Mouse (Mus musculus) T-helper 17 cell (primary cell): ENCODE data around the gene Dok1.

Experiments
- in situ Hi-C, 2 experiments: fragments of 300-600 bp; cut with MboI, MseI; formaldehyde crosslinking; loops; 1 replicate in 1 of 2; 2 replicates in 1 of 2; pipeline ENCODE4 v1.15.1; 2025; ENCODE audit warnings: high pct_unique_total_duplicates in 2 of 2

The Dok1 gene

DNA sequence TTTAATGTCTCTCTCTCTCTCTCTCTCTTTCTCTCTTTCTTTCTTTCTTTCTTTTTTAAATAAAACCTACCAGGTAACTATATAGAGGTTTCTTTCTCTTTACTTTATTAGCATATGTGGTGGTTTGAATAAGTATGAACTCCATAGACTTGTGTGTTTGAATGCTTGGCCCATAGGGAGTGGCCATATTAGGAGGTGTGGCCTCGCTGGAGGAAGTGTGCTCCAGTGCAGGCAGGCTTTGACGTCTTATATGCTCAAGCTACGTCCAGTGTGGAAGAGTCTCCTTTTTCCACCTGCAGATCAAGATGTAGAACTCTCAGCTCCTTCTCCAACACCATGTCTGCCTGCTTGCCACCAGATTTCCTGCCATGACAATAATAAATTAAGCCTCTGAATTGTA, 14.2 kb downstream of the Dok1 start:
- in situ Hi-C loops: no loop called here

DNA sequence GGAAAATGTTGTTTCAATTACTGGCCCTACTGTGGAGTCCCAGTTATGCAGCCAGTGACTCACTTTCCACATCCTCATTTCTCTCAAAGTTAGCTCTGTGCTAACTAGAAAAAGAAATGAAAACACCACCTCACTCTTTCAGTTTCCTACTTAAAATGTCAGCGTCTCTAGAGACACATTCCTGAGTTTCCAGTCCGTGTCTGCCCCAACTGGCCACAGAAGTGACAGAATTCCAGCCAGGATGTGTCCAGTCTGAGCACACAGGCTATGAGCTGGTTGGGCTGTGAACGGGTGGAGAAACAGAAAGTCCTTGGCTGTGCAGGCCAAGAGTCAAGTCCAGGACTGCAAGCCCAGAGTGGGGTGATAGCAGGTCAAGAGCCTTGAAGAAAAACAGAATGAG, 16.1 kb downstream of the Dok1 start:
- in situ Hi-C loops: no loop called here

DNA sequence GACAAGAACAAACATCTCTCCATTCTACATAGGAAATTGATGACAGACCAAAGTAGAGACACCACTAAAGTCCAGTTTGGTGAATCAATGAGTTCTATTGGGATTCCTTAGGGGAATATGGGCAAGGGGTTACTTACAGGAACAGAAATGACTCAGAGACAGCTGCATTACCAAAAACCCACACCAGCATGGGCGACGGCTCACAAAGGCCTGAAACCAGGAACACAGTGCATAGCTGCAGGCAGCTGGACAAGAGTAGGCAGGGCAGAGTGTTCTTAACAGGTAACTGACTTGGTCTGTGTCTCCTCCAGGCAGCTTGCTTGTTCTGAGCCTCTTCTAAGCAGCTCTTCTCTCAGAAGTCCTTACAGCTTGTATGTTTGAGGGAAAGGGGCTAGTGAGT, 17.5 kb downstream of the Dok1 start:
- in situ Hi-C loops: no loop called here

DNA sequence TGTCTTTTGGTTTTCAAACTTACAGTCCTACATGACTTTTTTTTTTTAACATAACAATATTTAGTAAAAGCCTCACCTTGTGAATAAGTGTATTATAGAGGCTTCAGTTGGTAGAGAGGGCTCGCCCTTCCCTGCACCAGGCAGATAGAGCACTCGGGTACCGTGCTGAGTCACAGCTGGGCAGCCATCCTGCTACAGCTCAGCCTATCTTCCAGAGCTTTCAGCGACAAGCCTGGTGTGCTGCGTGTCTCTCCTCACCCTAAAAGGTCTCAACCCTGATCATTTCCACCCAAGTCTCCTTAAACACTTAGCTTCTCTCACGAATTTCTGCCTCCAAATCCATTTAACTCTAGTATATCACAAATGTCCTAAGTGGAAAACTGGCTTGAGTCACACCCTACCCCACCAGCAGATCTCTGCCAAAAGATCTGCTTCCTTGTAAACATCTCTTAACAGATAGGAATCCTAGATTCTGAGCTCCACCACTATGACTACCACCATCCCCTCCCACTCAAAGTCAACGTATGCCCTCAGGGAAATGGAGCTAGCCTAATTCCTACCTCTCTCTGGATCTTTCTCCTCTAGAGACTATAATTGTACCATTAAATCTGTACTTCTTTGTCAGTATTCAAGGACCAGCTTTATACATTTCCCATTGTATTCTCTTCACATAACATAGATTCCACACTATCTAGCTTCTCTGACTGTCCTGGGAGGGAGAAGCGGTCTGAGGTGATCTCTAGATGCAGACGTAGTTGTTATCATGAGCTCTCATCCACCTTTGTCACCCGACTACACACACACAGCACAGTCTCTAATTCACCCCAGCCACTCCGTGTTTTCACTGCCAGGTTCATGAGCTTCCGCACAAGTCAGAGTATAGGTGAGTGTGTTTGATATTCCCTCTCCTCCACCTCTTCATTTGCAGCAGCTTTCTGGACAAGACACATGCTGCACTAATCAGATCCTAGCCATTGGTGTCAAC, 18.5 kb downstream of the Dok1 start:
- in situ Hi-C loops: no loop called here

DNA sequence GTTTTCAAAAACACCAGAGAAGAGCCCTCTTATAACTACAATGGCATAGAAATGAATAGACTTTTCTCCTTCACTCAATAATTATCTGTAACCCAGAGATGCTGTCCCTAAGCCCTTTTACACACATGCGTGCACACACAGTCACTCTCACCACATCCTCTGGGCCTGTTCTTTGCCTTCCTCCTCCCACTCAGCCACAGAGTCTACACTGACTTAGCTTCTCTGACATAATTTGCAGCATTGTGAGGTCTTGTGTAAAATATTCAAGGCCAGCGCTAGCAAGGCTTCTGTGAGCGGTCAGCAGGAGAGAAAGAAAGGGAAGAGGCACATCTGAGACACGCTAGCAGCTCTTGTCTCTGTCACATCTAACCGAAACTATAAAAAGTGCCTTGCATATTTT, 19.8 kb downstream of the Dok1 start:
- in situ Hi-C loops: no loop called here

DNA sequence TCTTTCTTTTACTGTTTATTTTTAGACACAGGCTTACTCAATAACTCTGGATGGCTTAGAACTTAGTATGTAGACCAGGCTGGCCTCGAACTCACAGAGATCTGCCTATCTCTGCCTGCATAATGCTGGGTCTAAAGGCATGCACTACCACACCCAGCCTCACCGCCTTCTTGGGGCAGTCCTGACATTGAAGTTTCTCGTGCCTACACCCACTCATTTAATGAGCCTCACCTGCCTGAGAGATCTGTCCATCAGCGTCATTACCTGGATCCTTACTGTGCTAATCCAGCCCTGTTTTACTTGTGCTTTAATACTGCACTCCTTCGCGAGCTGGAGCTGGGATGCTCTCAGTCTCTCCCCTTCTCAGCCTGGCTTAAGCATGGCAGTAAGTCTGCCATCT, 21.5 kb downstream of the Dok1 start:
- in situ Hi-C loops: no loop called here

DNA sequence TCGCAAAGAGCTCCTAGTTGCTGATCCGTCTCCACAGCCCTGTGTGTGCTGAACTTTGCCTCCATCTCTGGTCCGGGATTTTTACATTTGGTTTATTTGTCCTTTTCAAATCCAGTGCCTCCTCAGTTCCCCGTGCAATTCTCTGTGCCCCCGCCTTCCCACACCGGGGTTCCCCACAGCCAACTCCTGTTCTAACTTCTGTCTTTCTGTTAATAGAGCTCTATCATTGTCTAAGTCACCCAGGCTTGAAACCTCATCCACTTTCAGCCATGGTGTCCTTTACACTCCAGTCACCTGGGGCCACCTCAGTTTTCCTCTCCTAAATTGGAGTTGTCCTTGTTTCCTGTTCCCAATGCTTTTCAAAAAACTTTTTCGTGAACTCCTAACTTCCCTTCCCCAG, 22.0 kb downstream of the Dok1 start:
- in situ Hi-C loops: no loop called here

DNA sequence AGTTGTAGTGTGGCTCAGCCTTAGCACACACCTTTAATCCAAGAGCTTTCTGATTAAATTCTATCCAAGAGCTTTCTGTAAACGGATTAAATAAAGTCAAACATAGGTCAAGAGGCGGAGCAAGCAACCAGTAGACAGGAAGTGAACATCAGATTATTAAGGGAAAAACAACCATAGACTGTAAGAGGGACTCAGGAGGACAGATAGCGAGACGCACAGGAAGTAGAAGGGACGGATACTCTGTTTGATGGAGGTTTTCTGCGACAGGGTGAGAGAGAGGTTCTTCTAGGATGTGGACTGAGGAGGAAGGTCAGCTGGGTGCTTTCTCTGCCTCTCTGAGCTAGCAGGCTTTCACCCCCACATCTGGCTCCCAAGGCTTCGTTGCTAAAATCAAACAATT, 23.3 kb downstream of the Dok1 start:
- in situ Hi-C loops: no loop called here

DNA sequence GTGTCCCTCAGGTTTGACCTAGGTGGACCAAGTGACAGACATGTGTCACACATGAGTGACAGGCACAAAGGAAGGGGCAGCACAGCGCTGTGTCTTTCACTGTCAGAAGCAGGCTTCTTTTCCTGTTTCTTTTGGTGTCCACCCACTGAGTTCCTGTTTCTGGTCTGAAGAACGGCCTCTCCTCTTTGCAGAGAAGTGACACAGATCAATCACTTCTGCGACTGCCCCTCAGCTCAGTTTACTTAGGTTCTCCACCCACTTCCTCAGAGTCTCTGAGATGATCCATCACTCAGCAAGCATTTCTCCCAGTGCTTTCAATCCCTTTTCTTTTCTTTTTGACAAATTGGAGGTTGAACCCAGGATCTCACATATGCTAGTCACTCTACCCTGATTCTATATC, 24.6 kb downstream of the Dok1 start:
- in situ Hi-C loops: loop anchor here in 1 of 2 experiments (5.0 to 10.0 kb wide), 2 partner anchors 46 to 154 kb away; partner anchors contain the start of genes Aup1, Dqx1 and Htra2

DNA sequence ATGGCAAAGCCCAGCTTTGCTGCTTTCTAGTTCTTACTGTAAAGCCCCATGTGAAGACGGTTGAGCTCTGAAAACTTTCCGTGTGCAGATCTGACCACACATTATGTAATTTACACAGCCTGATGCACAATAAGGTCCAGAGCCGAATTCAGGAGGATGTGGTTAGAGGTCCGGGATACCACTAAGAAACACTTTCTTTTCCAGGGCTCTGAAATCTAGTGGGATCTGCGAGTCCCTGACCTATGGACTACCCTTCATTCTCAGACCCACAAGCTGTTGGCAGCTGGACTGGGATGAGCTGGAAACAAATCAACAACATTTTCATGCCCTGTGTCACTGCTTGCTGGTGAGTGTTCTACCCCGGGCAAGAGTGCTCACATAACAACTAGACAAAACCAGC, 27.2 kb downstream of the Dok1 start:
- in situ Hi-C loops: loop anchor here in 1 of 2 experiments (5.0 to 10.0 kb wide), 2 partner anchors 49 to 156 kb away; partner anchors contain the start of genes Aup1, Dqx1 and Htra2

DNA sequence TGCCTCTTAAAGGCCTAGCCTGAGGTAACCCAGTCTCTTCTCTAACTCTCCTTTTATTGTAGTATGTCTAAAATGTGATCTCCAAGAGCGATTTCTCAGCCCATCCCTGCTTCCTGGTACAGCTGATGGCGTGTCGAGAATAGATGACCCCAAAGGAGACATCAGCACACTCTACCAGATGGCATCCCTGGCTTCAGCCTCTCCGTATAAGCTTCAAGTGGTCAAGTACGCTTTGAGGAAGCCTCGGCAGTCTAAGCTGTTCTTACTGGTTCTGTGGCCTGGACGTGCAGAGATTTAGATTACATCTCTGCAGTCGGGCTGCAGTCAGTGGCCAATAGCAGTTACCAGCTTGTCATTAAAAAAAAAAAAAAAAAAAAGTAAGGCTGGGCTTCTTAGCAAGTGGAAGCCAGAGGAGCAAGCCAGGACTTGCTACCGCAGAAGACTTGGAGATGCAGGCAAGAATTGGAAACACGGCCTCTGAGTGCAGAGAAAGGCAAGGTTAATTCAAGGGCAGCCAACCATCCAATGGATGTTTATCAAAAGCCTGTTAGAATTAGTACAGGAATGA, 27.7 kb downstream of the Dok1 start:
- in situ Hi-C loops: loop anchor here in 1 of 2 experiments (5.0 to 10.0 kb wide), 2 partner anchors 49 to 157 kb away; partner anchors contain the start of genes Aup1, Dqx1 and Htra2

DNA sequence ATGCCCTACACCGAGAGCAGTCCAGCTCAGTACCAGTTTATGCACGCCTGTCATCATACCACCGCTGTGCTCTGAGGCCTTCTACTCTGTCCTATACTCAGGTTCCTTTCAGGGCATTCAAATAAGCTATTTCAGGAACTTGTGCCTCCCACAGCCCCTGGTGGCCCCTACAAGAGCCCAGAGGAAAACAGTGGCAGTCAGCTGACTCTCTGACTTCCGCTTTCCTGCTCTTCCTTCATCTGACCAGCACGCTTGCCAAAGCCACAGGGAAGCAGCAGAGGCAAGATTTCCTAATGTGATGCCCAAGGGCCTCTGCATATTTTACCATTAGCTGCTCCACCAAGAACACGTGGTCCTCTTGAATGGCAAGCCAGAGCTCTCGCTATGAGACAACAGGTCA, 28.4 kb downstream of the Dok1 start:
- in situ Hi-C loops: loop anchor here (5.0 to 10.0 kb wide), 3 partner anchors 50 to 157 kb away; partner anchors contain the start of genes Aup1 (in 1 of the 2), Dqx1 (in 1 of the 2) and Htra2 (in 1 of the 2)

DNA sequence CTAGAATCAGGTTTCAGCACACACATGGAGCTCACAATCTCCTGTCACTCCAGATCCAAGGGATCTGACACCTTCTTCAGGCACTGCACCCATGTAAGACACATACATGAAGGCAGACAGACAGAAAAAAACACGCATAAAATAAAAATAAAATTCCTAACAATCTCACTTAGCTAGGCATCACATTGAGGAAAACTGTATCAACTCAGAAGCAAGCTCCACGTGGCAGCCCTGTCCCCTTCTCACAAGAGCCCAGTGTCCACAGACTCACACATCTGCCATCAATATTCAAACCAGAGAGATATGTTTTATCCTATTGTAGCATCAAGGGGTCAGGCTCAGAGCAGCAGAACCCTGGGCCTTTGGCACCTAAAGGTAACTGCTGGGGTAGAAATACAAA, 29.0 kb downstream of the Dok1 start:
- in situ Hi-C loops: loop anchor here (5.0 to 10.0 kb wide), 3 partner anchors 50 to 158 kb away; partner anchors contain the start of genes Aup1 (in 1 of the 2), Dqx1 (in 1 of the 2) and Htra2 (in 1 of the 2)

DNA sequence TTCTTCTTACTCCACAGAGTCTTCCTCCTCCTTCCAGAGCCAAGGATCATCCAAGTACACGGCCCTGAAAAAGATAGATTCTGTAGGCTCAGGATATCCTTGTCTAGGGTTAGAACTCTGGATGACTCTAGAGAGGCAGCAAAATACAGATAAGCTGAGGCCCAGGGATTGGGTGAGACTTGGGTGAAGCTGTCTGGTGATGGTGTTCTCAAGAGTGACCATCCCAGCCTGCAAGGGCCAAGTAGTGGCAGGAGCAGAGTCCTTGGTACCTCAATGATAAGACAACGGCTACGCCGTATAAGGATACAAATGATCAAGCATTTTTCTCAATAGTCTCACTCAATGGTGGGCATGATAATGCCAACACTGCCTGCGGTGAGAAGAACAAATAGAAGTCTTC, 29.4 kb downstream of the Dok1 start:
- in situ Hi-C loops: loop anchor here (5.0 to 10.0 kb wide), 3 partner anchors 51 to 158 kb away; partner anchors contain the start of genes Aup1 (in 1 of the 2), Dqx1 (in 1 of the 2) and Htra2 (in 1 of the 2)

DNA sequence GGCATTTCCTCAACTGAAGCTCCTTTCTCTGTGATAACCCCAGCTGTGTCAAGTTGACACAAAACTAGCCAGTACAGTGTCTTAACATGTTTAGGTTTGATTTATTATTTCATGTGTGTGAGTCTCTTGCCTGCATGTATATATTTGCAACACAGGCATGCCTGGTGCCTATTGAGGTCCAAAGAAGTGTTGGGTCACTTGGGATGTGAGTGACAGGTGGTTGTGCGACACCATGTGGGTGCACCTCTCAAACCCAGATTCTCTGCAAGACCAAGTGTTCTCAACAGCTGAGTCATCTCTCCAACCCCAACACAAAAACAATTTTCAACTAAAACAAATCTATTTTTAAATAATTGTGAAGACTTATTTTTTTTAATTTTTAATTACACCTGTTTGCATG, 30.2 kb downstream of the Dok1 start:
- in situ Hi-C loops: loop anchor here (5.0 to 10.0 kb wide), 3 partner anchors 52 to 159 kb away; partner anchors contain the start of genes Aup1 (in 1 of the 2), Dqx1 (in 1 of the 2) and Htra2 (in 1 of the 2)

DNA sequence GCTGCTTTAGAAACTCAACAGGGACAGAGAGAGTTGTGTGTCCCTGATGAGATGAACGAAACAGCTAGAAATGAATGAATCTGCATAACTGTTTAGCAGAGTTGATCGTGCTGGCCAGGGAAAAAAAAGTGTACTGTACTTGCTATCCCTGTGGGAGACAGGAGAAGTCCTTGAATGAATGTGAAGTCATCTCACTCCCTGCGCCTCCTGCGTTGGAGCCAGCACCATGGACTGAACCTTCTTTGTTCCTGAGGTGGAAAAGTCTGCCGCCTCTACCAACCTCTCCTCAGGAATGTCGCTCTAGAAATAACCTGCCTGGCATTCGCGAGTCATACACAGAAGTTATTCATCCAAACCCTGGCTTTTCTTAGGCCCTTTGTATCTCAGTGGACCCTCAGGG, 33.3 kb downstream of the Dok1 start:
- in situ Hi-C loops: loop anchor here (5.0 to 10.0 kb wide), 6 partner anchors 55 to 277 kb away; partner anchors contain the start of genes Aup1 (in 1 of the 2), Ccdc142 (in 1 of the 2), Dqx1 (in 1 of the 2) and Gm42688 (in 1 of the 2)

DNA sequence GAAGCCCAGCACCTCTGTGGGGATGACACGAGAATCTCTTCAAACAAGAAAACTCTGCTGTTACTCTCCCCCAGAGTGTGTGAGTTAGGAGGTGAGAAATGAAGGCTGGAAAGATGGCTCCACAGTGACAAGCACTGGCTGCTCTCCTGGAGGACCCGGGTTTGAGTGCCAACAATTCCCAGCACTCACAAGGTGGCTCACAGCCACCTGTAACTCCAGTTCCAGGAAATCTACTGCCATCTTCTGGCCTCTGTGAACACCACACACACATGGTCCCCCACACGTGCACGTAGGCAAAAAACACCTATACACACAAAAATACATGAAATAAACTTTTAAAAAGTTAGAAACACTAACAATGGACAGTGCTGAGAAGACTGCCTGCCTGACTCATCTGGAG, 34.9 kb downstream of the Dok1 start:
- in situ Hi-C loops: loop anchor here (5.0 kb wide), 3 partner anchors 104 to 279 kb away; partner anchors contain the start of genes Ccdc142 (in 1 of the 2) and Gm42688 (in 1 of the 2)

DNA sequence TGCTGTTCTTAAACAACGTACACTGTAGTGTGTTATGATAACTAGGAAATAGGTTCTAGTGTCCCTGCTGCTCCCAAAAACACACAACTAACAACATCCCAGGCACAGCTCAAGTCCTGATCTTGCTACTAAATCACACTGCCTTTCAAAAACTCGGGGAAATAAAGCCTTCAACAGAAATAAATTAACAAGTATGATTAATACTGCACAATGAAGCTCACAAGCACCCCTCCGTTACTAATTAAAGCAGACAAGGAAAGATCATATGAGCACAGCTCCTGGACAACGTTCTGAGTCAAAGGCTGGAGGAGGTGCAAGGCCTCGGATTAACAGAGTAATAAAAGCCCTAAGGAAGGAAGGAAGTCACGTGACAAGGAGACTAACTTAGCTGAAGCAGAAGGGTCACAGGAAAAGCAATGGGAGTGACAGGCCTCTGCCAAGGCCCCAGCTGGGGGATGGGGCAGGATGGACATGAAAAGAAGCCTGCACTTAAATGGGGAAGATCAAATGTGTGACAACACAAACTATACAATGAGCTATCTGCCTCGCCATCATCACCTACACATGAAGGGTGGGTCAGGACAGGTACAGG, 35.7 kb downstream of the Dok1 start:
- in situ Hi-C loops: loop anchor here (5.0 kb wide), 3 partner anchors 105 to 280 kb away; partner anchors contain the start of genes Ccdc142 (in 1 of the 2) and Gm42688 (in 1 of the 2)

DNA sequence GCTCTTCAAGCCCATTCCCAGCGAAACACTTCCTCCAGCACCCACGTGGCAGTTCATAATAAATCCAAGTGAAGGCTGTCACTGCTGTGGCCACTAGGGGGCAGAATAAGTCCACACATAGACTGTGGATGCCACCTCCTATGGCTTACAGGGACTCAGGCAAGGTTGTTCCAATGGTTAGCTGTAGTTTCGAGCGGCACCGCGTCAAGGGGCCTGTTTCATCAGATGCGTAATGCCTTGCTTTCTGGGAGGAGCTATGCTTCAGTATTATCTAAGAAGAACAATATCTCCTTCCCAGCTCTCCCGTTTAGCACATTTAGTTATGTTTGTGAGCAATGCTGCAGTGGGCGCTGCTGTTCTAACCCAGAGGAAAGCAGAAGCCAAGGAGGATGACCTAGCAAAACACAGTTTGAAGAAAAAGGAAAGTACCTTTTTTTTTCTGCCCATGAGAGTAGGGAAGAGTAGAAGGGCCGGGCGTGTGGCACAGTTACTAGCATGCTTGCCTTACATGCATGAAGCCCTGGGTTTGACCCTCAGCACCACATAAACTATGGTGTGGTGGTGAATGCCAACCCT, 36.4 kb downstream of the Dok1 start:
- in situ Hi-C loops: loop anchor here (5.0 kb wide), 3 partner anchors 105 to 280 kb away; partner anchors contain the start of genes Ccdc142 (in 1 of the 2) and Gm42688 (in 1 of the 2)

DNA sequence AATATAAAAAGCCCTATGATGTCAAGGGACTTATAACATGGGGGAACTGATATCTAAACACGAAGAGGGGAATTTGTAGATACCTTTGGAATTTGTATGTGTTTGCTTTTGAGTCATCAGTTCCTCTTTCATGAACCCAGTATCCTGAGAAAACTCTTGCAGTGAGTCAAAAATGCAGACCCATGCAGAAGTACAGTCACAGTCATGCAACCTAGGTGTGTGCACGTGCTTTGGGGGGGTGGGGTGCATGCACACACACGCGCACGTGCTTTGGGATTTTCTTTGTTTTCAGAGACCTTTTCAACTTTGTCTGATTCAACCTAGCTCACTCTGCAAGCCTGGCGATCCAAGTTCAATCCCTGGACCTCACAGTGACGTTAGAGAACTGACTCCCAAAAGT, 38.9 kb downstream of the Dok1 start:
- in situ Hi-C loops: loop anchor here in 1 of 2 experiments (5.0 kb wide), 1 partner anchor 108 kb away; the partner anchor contains the start of genes Ccdc142 and Gm42688
